Mouse (Mus musculus): ENCODE measurements at regions not wholly inside any gene's neighbourhood (a gene's known extent, or its start where the extent isn't known, plus 50 kb on each side); places are given as distances from the start of the nearest gene placed in this dataset.

GRCm38 (mm10) chr17:48792954-48793353 lies 139.2 kb upstream of the Lrfn2 start:
- no peak for DNase-seq

GRCm38 (mm10) chr17:48795773-48796172 lies 136.4 kb upstream of the Lrfn2 start:
- DNase-seq = no peak

- DNase-seq = no peak
These were observed 134.0 kb upstream of the Lrfn2 start for GRCm38 (mm10) chr17:48798196-48798595.

- DNase-seq = no peak
These were observed 129.5 kb upstream of the Lrfn2 start for GRCm38 (mm10) chr17:48802673-48803072.

- DNase-seq = no peak
These were observed 124.3 kb upstream of the Lrfn2 start for GRCm38 (mm10) chr17:48807905-48808304.

GRCm38 (mm10) chr17:48814753-48815504 lies 117.2 kb upstream of the Lrfn2 start:
- no peak for DNase-seq

- DNase-seq = no peak
These were observed 115.4 kb upstream of the Lrfn2 start for GRCm38 (mm10) chr17:48816588-48817324.

- no peak for DNase-seq
These were observed 114.6 kb upstream of the Lrfn2 start for GRCm38 (mm10) chr17:48817551-48817950.

GRCm38 (mm10) chr17:48819703-48820102 lies 112.5 kb upstream of the Lrfn2 start:
- DNase-seq = no peak

- no peak for DNase-seq
These were observed 109.9 kb upstream of the Lrfn2 start for GRCm38 (mm10) chr17:48822101-48822876.

GRCm38 (mm10) chr17:48823921-48824320 lies 108.3 kb upstream of the Lrfn2 start:
- no peak for DNase-seq

- DNase-seq = no peak
These were observed 106.8 kb upstream of the Lrfn2 start for GRCm38 (mm10) chr17:48825212-48825913.

- DNase-seq = no peak
These were observed 93.7 kb upstream of the Lrfn2 start for GRCm38 (mm10) chr17:48838297-48838979.

- no peak for DNase-seq
These were observed 84.3 kb upstream of the Lrfn2 start for GRCm38 (mm10) chr17:48847890-48848289.

- DNase-seq = no peak
These were observed 81.3 kb upstream of the Lrfn2 start for GRCm38 (mm10) chr17:48850910-48851309.

GRCm38 (mm10) chr17:48858891-48859290 lies 73.3 kb upstream of the Lrfn2 start:
- DNase-seq = no peak

GRCm38 (mm10) chr17:48870443-48870842 lies 61.7 kb upstream of the Lrfn2 start:
- DNase-seq = no peak

GRCm38 (mm10) chr17:48877505-48877904 lies 54.7 kb upstream of the Lrfn2 start:
- peak; percentile 22 for DNase-seq

GRCm38 (mm10) chr17:48880590-48880989 lies 51.6 kb upstream of the Lrfn2 start:
- DNase-seq = no peak

GRCm38 (mm10) chr17:48881946-48882345 lies 50.2 kb upstream of the Lrfn2 start:
- DNase-seq = peak; percentile 11

All from right cerebral cortex, postnatal 4 days (tissue).